ENCODE assay signal across 9 mouse cellular contexts in the genomic region with DNA sequence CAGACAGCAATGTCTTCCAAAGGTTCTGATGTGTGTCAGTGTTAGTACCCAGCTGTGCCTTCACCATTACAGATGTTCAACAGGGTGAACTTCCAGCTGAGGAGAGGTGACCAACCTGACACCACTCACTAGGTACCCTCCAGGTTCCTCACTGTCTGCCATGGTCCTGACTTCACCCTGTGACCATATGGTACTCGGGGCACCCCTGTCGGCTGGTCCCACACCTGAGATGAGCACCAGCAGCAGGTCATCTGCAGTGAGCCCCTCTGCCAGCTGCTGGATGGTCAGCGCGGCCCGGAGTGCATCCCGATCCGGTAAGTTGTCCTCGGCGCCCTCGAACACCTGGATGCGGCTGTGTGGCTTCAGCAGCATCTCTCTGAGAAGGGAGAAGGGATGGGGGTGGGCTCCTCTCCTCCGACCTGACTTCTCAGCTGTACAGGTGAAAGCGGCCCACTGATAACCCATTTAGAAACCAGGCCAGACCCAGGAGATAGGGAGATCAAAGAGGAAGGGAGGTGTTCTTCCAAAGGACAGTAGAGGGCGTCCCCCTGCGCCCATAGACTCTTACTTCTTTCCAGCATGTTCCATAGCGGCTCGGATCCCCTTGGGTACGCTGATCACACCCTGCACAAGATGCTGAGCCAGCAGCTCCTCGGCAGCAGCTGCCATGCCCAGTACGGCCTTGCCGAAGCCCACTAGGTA. TPM values are rescaled to one million over a fixed set of nuclear protein-coding genes. Genes with fewer than 3 reads are reported as not detected.
DNase-seq lines count a peak whose midpoint lies in the region; ATAC-seq and TF ChIP-seq lines count a peak whose summit lies in the region.
"Had no signal": no experiment of that assay in that cellular context is flagged by ENCODE, and none has a peak within 500 bp of the region (broad histone marks: within the 10 kb centered on the region; RNA-seq: fewer than 3 reads in every experiment).

No protein-coding gene starts in this region.

- ATAC-seq in forebrain, embryonic 13.5 days: no peak
- ATAC-seq in neural tube, embryonic 12.5 days (ENCODE audit: low FRiP score, low read depth): 0 out of 2 replicates have a peak, but pooled peaks have one; percentile 10
- ATAC-seq in liver, embryonic 13.5 days (ENCODE audit: low read depth): no peak

- no peak overlapping the region for H3K4me3 ChIP-seq in forebrain, embryonic 10.5 days
- no peak overlapping the region for H3K4me3 ChIP-seq in forebrain, embryonic 13.5 days
- no peak overlapping the region for H3K4me3 ChIP-seq in neural tube, embryonic 12.5 days
- peak overlapping the region; percentile 46 for H3K4me3 ChIP-seq in liver, embryonic 13.5 days (replicated peaks)
- no peak overlapping the region for H3K4me3 ChIP-seq in gastrocnemius, adult 2 months

- intact Hi-C loops in gastrocnemius, adult 2 months (cut with DNase I): no loop called here

- H3K27me3 ChIP-seq in forebrain, embryonic 10.5 days (ENCODE audit: poor library complexity, severe bottlenecking): no peaks in the 10 kb centered on the region
- peaks cover 22% of the 10 kb centered on the region for H3K27me3 ChIP-seq in forebrain, embryonic 13.5 days
- no peaks in the 10 kb centered on the region for H3K27me3 ChIP-seq in neural tube, embryonic 12.5 days (replicated peaks)
- 0 out of 2 replicates have a peak, but pooled peaks cover 4% of the 10 kb centered on the region for H3K27me3 ChIP-seq in liver, embryonic 13.5 days

- no peak for TF ChIP-seq CTCF in gastrocnemius, adult 2 months (IDR thresholded peaks at IDR 0.05)

- no peak overlapping the region for H3K4me2 ChIP-seq in forebrain, embryonic 13.5 days
- no peak overlapping the region for H3K4me2 ChIP-seq in neural tube, embryonic 12.5 days (replicated peaks)
- H3K4me2 ChIP-seq in liver, embryonic 13.5 days: peak overlapping the region; percentile 51

- no peaks in the 10 kb centered on the region for H3K9me3 ChIP-seq in forebrain, embryonic 10.5 days
- H3K9me3 ChIP-seq in forebrain, embryonic 13.5 days (replicated peaks): no peaks in the 10 kb centered on the region
- H3K9me3 ChIP-seq in neural tube, embryonic 12.5 days: no peaks in the 10 kb centered on the region
- no peaks in the 10 kb centered on the region for H3K9me3 ChIP-seq in liver, embryonic 13.5 days (replicated peaks)

- WGBS in forebrain, embryonic 10.5 days: 82% methylated on average over 21 of the region's 21 CpGs
- 82% methylated on average over 21 of the region's 21 CpGs for WGBS in forebrain, embryonic 13.5 days
- WGBS in neural tube, embryonic 12.5 days: 75% methylated on average over 21 of the region's 21 CpGs
- WGBS in liver, embryonic 13.5 days (ENCODE audit: insufficient replicate concordance): 72% methylated on average over 21 of the region's 21 CpGs

- no peak overlapping the region for H3K9ac ChIP-seq in forebrain, embryonic 13.5 days
- no peak overlapping the region for H3K9ac ChIP-seq in neural tube, embryonic 12.5 days
- H3K9ac ChIP-seq in liver, embryonic 13.5 days: peak overlapping the region; percentile 56

- H3K4me1 ChIP-seq in forebrain, embryonic 10.5 days: peaks cover 47% of the 10 kb centered on the region
- H3K4me1 ChIP-seq in forebrain, embryonic 13.5 days: peaks cover 31% of the 10 kb centered on the region
- H3K4me1 ChIP-seq in neural tube, embryonic 12.5 days: 0 out of 2 replicates have a peak, but pooled peaks cover 10% of the 10 kb centered on the region
- peaks cover 22% of the 10 kb centered on the region for H3K4me1 ChIP-seq in liver, embryonic 13.5 days (replicated peaks)

- H3K36me3 ChIP-seq in forebrain, embryonic 10.5 days (replicated peaks): peaks cover 32% of the 10 kb centered on the region
- H3K36me3 ChIP-seq in forebrain, embryonic 13.5 days (ENCODE audit: poor library complexity, severe bottlenecking): peaks cover 21% of the 10 kb centered on the region
- peaks cover 23% of the 10 kb centered on the region for H3K36me3 ChIP-seq in neural tube, embryonic 12.5 days
- peaks cover 12% of the 10 kb centered on the region for H3K36me3 ChIP-seq in liver, embryonic 13.5 days

- DNase-seq in forebrain, embryonic 10.5 days (ENCODE audit: extremely low spot score, low spot score): no peak
- DNase-seq in neural tube, embryonic 10.5 days (ENCODE audit: extremely low spot score, low spot score): no peak
- no peak for DNase-seq in liver, embryonic 13.5 days
- no peak for DNase-seq in gastrocnemius, adult 2 months
- no peak for DNase-seq in lung, postnatal 36 days
- DNase-seq in retina, embryonic 14.5 days (ENCODE audit: low spot score): no peak

- peak overlapping the region; percentile 72; the same call in 1 of the 2 replicates for H3K27ac ChIP-seq in forebrain, embryonic 10.5 days
- H3K27ac ChIP-seq in forebrain, embryonic 13.5 days: no peak overlapping the region
- no peak overlapping the region for H3K27ac ChIP-seq in neural tube, embryonic 12.5 days
- peak overlapping the region; percentile 75; the same call in 1 of the 2 replicates for H3K27ac ChIP-seq in liver, embryonic 13.5 days
- H3K27ac ChIP-seq in gastrocnemius, adult 2 months: no peak overlapping the region
- H3K27ac ChIP-seq: macrophage had no signal

RNA-seq across cellular contexts. Expression of a gene that starts 0.9 kb away (rescaled TPM):
- polyA plus RNA-seq in forebrain, embryonic 10.5 days (2016; fragmentation: Nextera tagmentation; extraction: Ambion mirVana): 6.8 and 8.0 TPM in 2 replicates
- polyA plus RNA-seq in forebrain, embryonic 13.5 days (2015; fragmentation: Nextera tagmentation; extraction: Ambion mirVana): 6.4 and 7.9 TPM in 2 replicates
- polyA plus RNA-seq in neural tube, embryonic 12.5 days (2016; fragmentation: Nextera tagmentation; extraction: Ambion mirVana): 5.4 and 6.2 TPM in 2 replicates
- 14.8 and 15.5 TPM in 2 replicates for polyA plus RNA-seq in liver, embryonic 13.5 days (2015; fragmentation: Nextera tagmentation; extraction: Ambion mirVana)
- total RNA-seq in gastrocnemius, adult 2 months (2021): 1 to 10 TPM in 1 of 2 experiments, under 1 TPM in 1; 0.61 to 2.8 TPM

RNA-seq across cellular contexts. Expression of a gene that starts 13.7 kb away (rescaled TPM):
- 28.3 and 30.2 TPM in 2 replicates for polyA plus RNA-seq in forebrain, embryonic 10.5 days (2016; fragmentation: Nextera tagmentation; extraction: Ambion mirVana)
- 33.8 and 40.1 TPM in 2 replicates for polyA plus RNA-seq in forebrain, embryonic 13.5 days (2015; fragmentation: Nextera tagmentation; extraction: Ambion mirVana)
- polyA plus RNA-seq in neural tube, embryonic 12.5 days (2016; fragmentation: Nextera tagmentation; extraction: Ambion mirVana): 27.6 and 28.9 TPM in 2 replicates
- polyA plus RNA-seq in liver, embryonic 13.5 days (2015; fragmentation: Nextera tagmentation; extraction: Ambion mirVana): 7.8 and 7.9 TPM in 2 replicates
- total RNA-seq in gastrocnemius, adult 2 months (2021): 10 to 100 TPM; 19.4 to 25.9 TPM

RNA-seq across cellular contexts. Expression of a gene that starts 42.5 kb away (rescaled TPM):
- 42.0 and 50.7 TPM in 2 replicates for polyA plus RNA-seq in forebrain, embryonic 10.5 days (2016; fragmentation: Nextera tagmentation; extraction: Ambion mirVana)
- polyA plus RNA-seq in forebrain, embryonic 13.5 days (2015; fragmentation: Nextera tagmentation; extraction: Ambion mirVana): 19.5 and 20.1 TPM in 2 replicates
- 32.1 and 32.9 TPM in 2 replicates for polyA plus RNA-seq in neural tube, embryonic 12.5 days (2016; fragmentation: Nextera tagmentation; extraction: Ambion mirVana)
- polyA plus RNA-seq in liver, embryonic 13.5 days (2015; fragmentation: Nextera tagmentation; extraction: Ambion mirVana): 10.0 and 12.1 TPM in 2 replicates
- 1 to 10 TPM; 2.1 to 5.2 TPM for total RNA-seq in gastrocnemius, adult 2 months (2021)

RNA-seq across cellular contexts. Expression of a gene that starts 45.8 kb away (rescaled TPM):
- 70.9 and 71.8 TPM in 2 replicates for polyA plus RNA-seq in forebrain, embryonic 10.5 days (2016; fragmentation: Nextera tagmentation; extraction: Ambion mirVana)
- polyA plus RNA-seq in forebrain, embryonic 13.5 days (2015; fragmentation: Nextera tagmentation; extraction: Ambion mirVana): 48.0 and 51.7 TPM in 2 replicates
- polyA plus RNA-seq in neural tube, embryonic 12.5 days (2016; fragmentation: Nextera tagmentation; extraction: Ambion mirVana): 60.9 and 61.6 TPM in 2 replicates
- 25.6 and 26.3 TPM in 2 replicates for polyA plus RNA-seq in liver, embryonic 13.5 days (2015; fragmentation: Nextera tagmentation; extraction: Ambion mirVana)
- 100 to 1,000 TPM; 127 to 210 TPM for total RNA-seq in gastrocnemius, adult 2 months (2021)

Comparison
In these comparisons a context has a peak if more than half of its experiments do, and no peak if none do; other contexts are left out.
1. H3K27ac ChIP-seq: peak in forebrain, embryonic 10.5 days (single experiment) and liver, embryonic 13.5 days (single experiment); none in forebrain, embryonic 13.5 days (single experiment), neural tube, embryonic 12.5 days (single experiment) and gastrocnemius, adult 2 months (single experiment).